Mouse (Mus musculus) kidney, postnatal 14 days (tissue): ENCODE measurements around the gene C330007P06Rik.
"Not testable (repeated sequence)": the region's sequence is repeated elsewhere in the genome, so short reads cannot be mapped to it uniquely, and the experiment has no call there.

ENCODE experiments used
- DNase-seq: peaks from one replicate; pipeline ENCODE4 v3.0.0; 2022; ENCODE audit warnings: mixed read lengths

The C330007P06Rik gene

DNA sequence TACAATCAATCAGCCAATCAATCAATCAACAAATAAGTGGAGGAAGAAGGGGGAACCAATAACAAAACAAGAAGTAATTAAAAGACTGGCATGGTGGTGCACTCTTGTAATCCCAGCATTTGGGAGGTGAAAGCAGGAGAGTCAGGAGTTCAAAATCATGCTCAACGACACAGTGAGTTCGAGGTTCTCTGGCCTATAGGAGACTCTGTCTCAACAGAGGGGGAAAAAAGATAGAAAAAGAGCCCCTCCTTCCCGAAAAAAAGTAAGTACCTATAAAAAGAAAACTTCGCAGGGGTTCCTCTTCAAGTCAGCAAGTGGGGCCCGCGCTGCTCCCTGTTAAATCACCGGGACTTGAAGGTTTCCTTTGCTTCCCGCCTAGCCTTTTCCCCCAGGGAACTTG is at the start of gene C330007P06Rik, which contains the start of gene Ube2a:
TSS of gene C330007P06Rik (minus strand) at position 347 of the 400 bp plus-strand sequence.
TSS of gene Ube2a (plus strand) at position 136 of the 400 bp plus-strand sequence.
- no peak for DNase-seq

DNA sequence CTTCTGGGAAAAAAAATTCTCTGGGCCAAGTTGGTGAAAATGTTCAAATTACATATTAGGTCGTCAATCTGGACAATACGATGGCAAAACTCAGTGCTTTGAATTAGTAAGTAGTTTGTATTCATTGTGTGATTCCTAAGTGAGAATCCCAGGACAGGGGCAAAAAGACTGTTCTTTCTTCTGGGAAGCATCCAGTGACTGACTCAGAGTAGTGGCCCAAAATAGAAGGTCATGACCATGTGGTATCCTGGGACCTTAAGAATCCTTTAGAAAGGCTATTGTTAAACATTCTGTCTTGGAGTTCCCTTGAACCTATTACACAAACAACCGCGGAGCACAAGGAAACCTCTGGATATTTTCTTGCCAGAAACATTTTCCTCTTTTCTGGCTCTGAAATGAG is 47.4 kb upstream of the C330007P06Rik start:
- no peak for DNase-seq

- peak; percentile 5 for DNase-seq
These were observed 43.8 kb upstream of the C330007P06Rik start for GRCm38 (mm10) chrX:36917749-36918148.

- peak; percentile 31 for DNase-seq
These were observed 37.4 kb upstream of the C330007P06Rik start for GRCm38 (mm10) chrX:36911343-36911742.

GRCm38 (mm10) chrX:36906539-36906938 is 32.6 kb upstream of the C330007P06Rik start:
- no peak for DNase-seq

GRCm38 (mm10) chrX:36903115-36903768 is 29.3 kb upstream of the C330007P06Rik start:
- DNase-seq, result peak; percentile 94

DNA sequence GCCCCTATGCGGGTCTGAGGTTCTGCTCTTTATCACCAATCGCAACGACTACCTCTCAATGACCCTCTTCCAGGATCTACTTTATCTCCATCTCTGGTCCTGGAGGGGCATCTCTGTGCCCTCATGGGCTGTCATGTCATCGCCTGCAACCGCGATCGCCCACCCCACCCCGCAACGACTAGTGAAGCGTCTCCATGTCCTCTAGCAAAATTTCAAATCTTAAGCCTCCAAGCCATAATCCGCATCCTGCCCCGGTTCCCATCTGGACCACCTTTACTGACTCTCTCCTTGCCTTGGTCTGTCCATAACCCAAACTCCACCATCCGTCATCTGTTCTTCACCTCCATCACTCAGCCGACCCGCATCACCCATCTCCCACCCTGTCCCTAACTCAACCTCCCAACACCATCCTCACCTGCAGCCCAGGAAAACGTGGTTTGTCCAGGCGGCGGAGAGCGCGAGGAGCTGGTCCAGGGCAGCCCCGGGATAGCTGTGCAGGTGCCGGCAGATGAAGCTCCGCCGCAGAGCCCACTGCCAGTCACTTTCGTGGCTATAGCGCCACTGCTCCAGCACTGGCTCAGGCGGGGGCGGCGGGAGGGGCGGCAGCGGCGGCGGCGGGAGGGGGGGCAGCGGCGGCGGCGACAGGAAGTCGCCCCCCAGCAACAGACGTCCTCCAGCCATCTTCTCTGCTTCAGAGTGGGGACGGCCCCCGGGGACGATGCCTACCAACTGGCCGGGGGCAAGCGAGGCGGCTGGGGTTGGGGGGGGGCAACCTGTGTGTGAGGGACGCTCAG is 28.6 kb upstream of the C330007P06Rik start, which contains the start of gene Nkrf:
TSS of gene Nkrf (minus strand) at position 579 of the 794 bp plus-strand sequence.
- DNase-seq, result peak; percentile 22

GRCm38 (mm10) chrX:36901655-36902054 is 27.7 kb upstream of the C330007P06Rik start:
- no peak for DNase-seq

DNA sequence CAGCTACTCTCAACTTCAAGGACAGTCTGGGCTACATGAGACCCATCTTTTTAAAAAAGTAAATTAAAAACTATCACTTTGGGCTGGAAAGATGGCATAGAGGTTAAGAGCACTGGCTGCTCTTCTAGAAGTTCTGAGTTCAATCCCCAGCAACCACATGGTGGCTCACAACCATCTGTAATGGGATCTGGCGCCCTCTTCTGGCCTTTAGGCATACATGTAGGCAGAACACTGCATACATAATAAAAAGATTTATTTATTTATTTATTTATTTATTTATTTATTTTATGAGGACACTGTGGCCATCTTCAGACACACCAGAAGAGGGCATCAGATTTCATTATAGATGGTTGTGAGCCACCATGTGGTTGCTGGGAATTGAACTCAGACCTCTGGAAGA is 25.0 kb upstream of the C330007P06Rik start:
- not testable (repeated sequence) for DNase-seq

- no peak for DNase-seq
These were observed 10.8 kb upstream of the C330007P06Rik start for GRCm38 (mm10) chrX:36884719-36885118.

DNA sequence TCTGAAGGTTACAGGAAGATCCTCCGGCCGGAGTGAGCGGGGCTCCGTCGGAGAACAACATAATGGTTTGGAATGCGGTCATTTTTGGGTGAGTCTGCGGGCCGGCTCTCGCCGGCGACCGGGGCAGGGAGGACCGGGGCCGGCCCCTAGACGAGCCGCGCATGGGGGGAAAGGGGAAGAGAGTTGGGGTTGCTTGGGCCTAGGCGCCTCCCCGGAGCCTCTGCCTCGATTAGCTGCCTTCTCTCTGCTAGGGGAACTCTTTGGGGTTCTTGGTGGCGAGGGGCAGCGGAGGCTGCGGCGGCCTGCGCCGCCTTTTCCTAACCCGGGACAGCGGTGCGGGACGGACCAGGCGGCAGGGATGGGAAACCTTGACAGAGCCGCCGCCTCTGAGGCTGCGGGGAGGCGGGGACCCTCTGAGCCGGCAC is 805 bp upstream of the C330007P06Rik start:
- no peak for DNase-seq

- DNase-seq, result peak; percentile 93
These were observed 326 bp upstream of the C330007P06Rik start for GRCm38 (mm10) chrX:36874178-36874696.

- DNase-seq, result no peak
These were observed 3.5 kb downstream of the C330007P06Rik start for GRCm38 (mm10) chrX:36870372-36870771.

- DNase-seq, result no peak
These were observed 9.1 kb downstream of the C330007P06Rik start for GRCm38 (mm10) chrX:36864609-36865328.

- DNase-seq, result peak; percentile 89
These were observed 9.9 kb downstream of the C330007P06Rik start for GRCm38 (mm10) chrX:36863766-36864608.

DNA sequence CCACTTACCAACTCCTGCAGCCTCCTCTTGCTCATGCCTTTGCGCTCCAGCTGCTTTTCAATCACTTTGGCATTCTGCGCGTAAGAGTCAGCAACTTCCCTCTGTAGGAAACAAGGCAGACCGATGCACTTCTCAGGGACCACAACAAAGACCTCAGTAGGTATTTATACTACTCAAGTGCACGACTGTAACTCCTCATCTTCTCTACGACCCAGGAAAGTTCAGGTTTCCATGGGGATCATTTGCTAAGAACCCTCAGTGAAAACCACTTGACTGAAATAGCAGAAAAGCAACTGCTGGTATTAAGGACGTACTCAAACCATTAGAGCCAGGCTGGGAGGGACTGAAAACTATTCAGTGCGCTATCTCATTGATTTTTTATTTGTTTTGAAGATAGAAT is 21.3 kb downstream of the C330007P06Rik start:
- DNase-seq, result no peak

DNA sequence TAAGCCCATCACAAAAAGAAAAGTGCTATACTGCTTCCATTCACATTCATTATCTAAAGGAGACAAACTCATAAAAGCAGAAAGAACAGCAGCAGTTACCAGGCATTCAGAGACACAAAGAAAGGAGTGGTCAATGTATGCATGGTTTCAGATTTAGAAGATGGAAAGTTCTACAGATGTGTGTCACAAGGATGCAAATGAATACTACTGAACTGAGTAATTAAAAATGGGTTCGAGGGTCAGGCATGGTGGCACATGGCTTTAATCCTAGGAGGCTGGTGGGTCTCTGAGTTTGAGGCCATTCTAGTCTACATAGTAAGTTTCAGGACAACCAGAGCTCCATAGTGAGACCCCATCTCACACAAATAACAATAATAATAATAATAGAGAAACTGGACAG is 26.8 kb downstream of the C330007P06Rik start:
- DNase-seq, result no peak

DNA sequence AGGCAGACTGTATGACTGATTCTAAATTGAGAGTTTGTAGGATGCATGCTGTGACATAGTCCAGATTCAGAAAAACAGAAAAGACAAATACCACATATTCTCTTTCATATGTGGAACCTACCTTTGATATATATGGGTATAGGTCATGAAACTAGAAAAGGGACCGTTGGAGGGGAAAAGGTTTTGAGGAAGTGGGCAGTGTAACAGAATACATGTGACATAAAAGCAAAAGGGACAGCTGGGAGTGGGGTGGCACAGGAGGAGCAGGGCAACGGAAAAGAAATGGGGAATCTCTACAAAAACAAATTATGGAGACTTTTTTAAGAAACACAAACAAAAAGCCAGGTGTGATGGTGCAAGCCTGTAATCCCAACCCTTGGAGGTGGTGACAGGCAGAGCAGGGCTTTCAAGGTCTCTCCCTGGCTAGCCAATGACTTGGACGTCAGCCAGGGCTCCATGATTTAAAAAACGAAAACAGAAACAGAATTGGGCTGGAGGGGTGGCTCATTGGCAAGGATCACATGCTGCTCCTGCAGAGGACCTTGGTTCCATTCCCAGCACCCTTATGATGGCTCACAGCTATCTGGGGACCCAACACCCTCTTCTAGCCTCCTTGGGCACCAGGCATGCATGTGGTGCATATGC is 30.4 kb downstream of the C330007P06Rik start:
- no peak for DNase-seq

GRCm38 (mm10) chrX:36841698-36842097 is 32.2 kb downstream of the C330007P06Rik start:
- DNase-seq, result no peak

DNA sequence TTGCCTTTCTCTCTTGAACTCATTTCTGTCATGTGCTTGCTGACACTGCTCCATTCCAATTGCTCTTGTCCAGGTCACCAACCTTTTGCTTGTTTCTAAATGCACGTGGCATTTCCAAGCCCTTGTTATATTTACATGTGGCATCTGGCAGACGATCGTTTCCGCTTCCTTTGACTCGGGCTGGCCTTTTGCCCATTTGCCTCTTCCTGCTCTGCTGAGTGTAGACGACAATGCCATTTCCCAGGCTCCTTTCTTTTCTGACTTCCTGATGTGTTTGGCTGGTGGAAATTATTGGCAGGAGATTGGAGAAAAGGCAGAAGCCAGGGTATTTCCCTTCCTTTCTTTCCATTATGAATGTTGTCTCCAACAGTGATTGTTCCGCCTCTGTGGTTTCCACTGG is 34.5 kb downstream of the C330007P06Rik start:
- peak; percentile 64 for DNase-seq

DNA sequence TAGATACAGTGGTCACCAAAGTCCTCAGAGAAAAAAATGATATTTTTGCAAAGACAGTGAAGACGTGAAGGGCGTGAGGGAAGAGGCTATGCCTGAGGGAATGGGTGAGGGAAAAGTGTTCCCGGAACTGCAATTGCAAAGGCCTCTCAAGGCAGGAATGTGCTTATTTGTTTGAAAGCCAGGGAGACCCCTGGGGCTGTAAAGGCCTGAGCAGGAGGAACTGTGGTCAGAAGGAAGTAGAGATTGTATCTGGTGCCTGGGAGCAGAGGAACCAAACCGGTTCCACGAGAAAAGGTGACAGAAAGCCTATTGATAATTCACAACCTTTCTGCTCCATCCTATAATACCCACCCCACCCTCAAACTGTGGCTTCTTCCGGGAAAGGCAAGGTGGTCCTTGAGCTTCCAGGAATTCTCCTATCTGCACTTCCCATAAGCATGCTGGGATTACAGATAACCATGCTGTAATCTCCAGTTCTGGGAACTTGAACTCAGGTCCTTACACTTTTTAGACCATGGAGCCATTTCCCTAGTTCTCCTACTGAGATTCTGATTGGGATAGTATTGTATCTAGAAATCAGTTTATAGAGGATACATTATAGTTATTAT is 36.7 kb downstream of the C330007P06Rik start:
- DNase-seq, result no peak
